8 mouse cellular contexts compared by ENCODE assay signal in the genomic region with DNA sequence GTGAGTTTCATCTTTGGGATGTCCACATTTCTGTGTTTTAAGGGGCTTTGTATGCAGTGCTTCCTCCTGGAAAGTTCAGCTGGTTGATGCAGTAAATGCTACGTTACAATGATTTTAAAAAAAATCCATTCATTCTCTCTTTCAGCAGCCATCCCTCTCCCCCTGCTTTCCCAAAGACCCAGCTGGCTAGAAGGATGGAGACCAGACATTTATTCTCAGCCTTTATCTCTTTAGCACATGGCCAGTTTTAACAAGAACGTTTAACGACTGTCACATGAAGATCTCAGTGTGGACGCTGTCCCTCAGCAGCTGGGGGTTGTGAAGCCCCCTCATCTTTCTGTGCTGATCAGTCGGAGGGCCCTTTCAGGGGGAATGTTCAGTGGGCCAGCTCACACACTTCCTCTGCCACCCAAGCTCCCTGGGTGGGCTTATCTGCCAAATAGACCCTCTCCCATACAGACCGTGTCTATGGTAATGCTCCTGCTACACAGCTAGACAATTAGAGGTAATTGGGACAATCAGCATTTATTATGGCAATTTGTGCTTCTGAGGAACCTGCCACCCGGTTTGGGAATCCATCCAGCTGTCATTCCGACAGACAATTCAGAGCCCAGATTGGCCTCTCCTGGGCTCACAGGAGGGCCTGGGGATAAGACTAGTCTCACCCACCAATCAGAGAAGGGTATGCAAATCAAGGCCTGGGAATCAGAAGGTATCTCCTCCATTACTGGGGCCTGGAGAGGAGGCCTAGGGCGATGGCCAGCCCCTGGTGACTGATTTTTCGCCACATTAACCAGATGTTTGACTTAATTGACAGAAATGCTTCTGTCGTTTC.
DNase-seq lines count a peak whose midpoint lies in the region; ATAC-seq lines count a peak whose summit lies in the region.
"Had no signal": no experiment of that assay in that cellular context is flagged by ENCODE, and none has a peak within 500 bp of the region (broad histone marks: within the 10 kb centered on the region; RNA-seq: fewer than 3 reads in every experiment).

No protein-coding gene starts in this region.

- H3K4me3 ChIP-seq in forebrain, embryonic 13.5 days: no peak overlapping the region
- no peak overlapping the region for H3K4me3 ChIP-seq in midbrain, embryonic 10.5 days
- no peak overlapping the region for H3K4me3 ChIP-seq in liver, embryonic 11.5 days (ENCODE audit: low read depth, low read length)
- H3K4me3 ChIP-seq: erythroblast, embryonic 14.5 days had no signal

- no peak overlapping the region for H3K9ac ChIP-seq in forebrain, embryonic 13.5 days
- H3K9ac ChIP-seq in liver, embryonic 11.5 days (ENCODE audit: low read depth, low read length): no peak overlapping the region

- ATAC-seq in forebrain, embryonic 13.5 days: peak; percentile 96
- ATAC-seq in liver, embryonic 11.5 days (replicated peaks; ENCODE audit: low FRiP score): no peak

- peak overlapping the region; percentile 6 for H3K4me2 ChIP-seq in forebrain, embryonic 13.5 days
- no peak overlapping the region for H3K4me2 ChIP-seq in liver, embryonic 11.5 days

- peaks cover 30% of the 10 kb centered on the region for H3K4me1 ChIP-seq in forebrain, embryonic 13.5 days
- H3K4me1 ChIP-seq in midbrain, embryonic 10.5 days: peaks cover 16% of the 10 kb centered on the region
- no peaks in the 10 kb centered on the region for H3K4me1 ChIP-seq in liver, embryonic 11.5 days (replicated peaks; ENCODE audit: control insufficient read depth, insufficient read depth, low read length)

- 4% methylated on average over 11 of the region's 11 CpGs for WGBS in forebrain, embryonic 13.5 days
- 24% methylated on average over 11 of the region's 11 CpGs for WGBS in midbrain, embryonic 10.5 days
- WGBS in liver, embryonic 11.5 days: 26% methylated on average over 11 of the region's 11 CpGs

- no peaks in the 10 kb centered on the region for H3K27me3 ChIP-seq in forebrain, embryonic 13.5 days
- no peaks in the 10 kb centered on the region for H3K27me3 ChIP-seq in midbrain, embryonic 10.5 days (ENCODE audit: low read depth, poor library complexity, severe bottlenecking)
- H3K27me3 ChIP-seq in liver, embryonic 11.5 days (replicated peaks; ENCODE audit: control insufficient read depth, insufficient read depth, low read length): no peaks in the 10 kb centered on the region

- no peaks in the 10 kb centered on the region for H3K36me3 ChIP-seq in forebrain, embryonic 13.5 days (ENCODE audit: poor library complexity, severe bottlenecking)
- no peaks in the 10 kb centered on the region for H3K36me3 ChIP-seq in midbrain, embryonic 10.5 days
- no peaks in the 10 kb centered on the region for H3K36me3 ChIP-seq in liver, embryonic 11.5 days (ENCODE audit: control insufficient read depth, insufficient read depth, low read length)

- peak overlapping the region; percentile 65 for H3K27ac ChIP-seq in forebrain, embryonic 13.5 days
- 0 out of 2 replicates have a peak overlapping the region, but pooled peaks have one; percentile 18 for H3K27ac ChIP-seq in midbrain, embryonic 10.5 days (replicated peaks)
- H3K27ac ChIP-seq in liver, embryonic 11.5 days (ENCODE audit: low read depth, low read length): no peak overlapping the region

- peak; percentile 25 for DNase-seq in right cerebral cortex, postnatal 4 days
- no peak for DNase-seq in right cerebral cortex, postnatal 36 days (ENCODE audit: low spot score in 2 of 2)
- peak; percentile 38 for DNase-seq in midbrain, embryonic 10.5 days (ENCODE audit: low spot score)
- DNase-seq in liver, embryonic 11.5 days (ENCODE audit: low spot score): no peak
- DNase-seq in right cerebral cortex, postnatal 10 days (ENCODE audit: low spot score in 2 of 2): no peak
- no peak for DNase-seq in thymus, postnatal 0 days (ENCODE audit: low spot score)

- H3K9me3 ChIP-seq in forebrain, embryonic 13.5 days (replicated peaks): no peaks in the 10 kb centered on the region
- no peaks in the 10 kb centered on the region for H3K9me3 ChIP-seq in midbrain, embryonic 10.5 days (replicated peaks)
- no peaks in the 10 kb centered on the region for H3K9me3 ChIP-seq in liver, embryonic 11.5 days (ENCODE audit: control insufficient read depth, low read length)

Comparison
In these comparisons a context has a peak if more than half of its experiments do, and no peak if none do; other contexts are left out.
1. DNase-seq: peak in right cerebral cortex, postnatal 4 days (single experiment) and midbrain, embryonic 10.5 days (single experiment); none in right cerebral cortex, postnatal 36 days (0 of 2), liver, embryonic 11.5 days (single experiment), right cerebral cortex, postnatal 10 days (0 of 2) and thymus, postnatal 0 days (single experiment).